Mouse (Mus musculus) MEL (cell line): Measurements from ENCODE around the gene Cc2d1a.

Experiments used
- CTCF ChIP-seq, 3 experiments: IDR thresholded peaks in 2 of 3; conservative IDR thresholded peaks in 1 of 3; 2 replicates each; pipeline ENCODE4 v1.5.1; 2011 to 2012; ENCODE audit warnings: low read length in 3 of 3, low read depth in 2 of 3, mild to moderate bottlenecking in 2 of 3, improper control_type of control experiment in 1 of 3, inconsistent platforms in 1 of 3, mixed read lengths in 1 of 3, moderate library complexity in 1 of 3; ENCODE audit not compliant: control insufficient read depth in 1 of 3, insufficient read depth in 1 of 3, poor library complexity in 1 of 3, severe bottlenecking in 1 of 3
- E2F4 ChIP-seq: IDR thresholded peaks from 2 replicates; pipeline ENCODE4 v1.6.1; 2011; ENCODE audit warnings: low read depth, low read length, improper control_type of control experiment, borderline replicate concordance
- GATA1 ChIP-seq: IDR thresholded peaks from 2 replicates; pipeline ENCODE4 v1.6.1; 2011; ENCODE audit warnings: low read depth, low read length, improper control_type of control experiment
- KAT2A ChIP-seq: conservative IDR thresholded peaks from 2 replicates; pipeline ENCODE4 v1.6.1; 2012; ENCODE audit warnings: low read depth, low read length, improper control_type of control experiment, inconsistent platforms
- MAFK ChIP-seq: IDR thresholded peaks from 2 replicates; pipeline ENCODE4 v1.6.1; 2011; ENCODE audit warnings: low read depth, mild to moderate bottlenecking, low read length, improper control_type of control experiment, borderline replicate concordance
- MAZ ChIP-seq: IDR thresholded peaks from 2 replicates; pipeline ENCODE4 v1.6.1; 2012; ENCODE audit warnings: low read depth, mild to moderate bottlenecking, inconsistent platforms, low read length, improper control_type of control experiment
- MXI1 ChIP-seq: IDR thresholded peaks from 2 replicates; pipeline ENCODE4 v1.6.1; 2011; ENCODE audit warnings: mild to moderate bottlenecking, low read depth, low read length, improper control_type of control experiment
- MYC ChIP-seq: IDR thresholded peaks from 2 replicates; pipeline ENCODE4 v1.6.1; 2011; ENCODE audit warnings: low read depth, mild to moderate bottlenecking, low read length, improper control_type of control experiment, moderate library complexity
- NRF1 ChIP-seq: IDR thresholded peaks from 2 replicates; pipeline ENCODE4 v1.6.1; 2014; ENCODE audit warnings: low read depth, mild to moderate bottlenecking, inconsistent platforms, low read length, improper control_type of control experiment, moderate library complexity; ENCODE audit not compliant: poor library complexity, insufficient read depth, severe bottlenecking
- POLR2AphosphoS2 ChIP-seq: IDR thresholded peaks from 2 replicates; pipeline ENCODE4 v1.6.1; 2011; ENCODE audit warnings: low read length, improper control_type of control experiment
- USF1 ChIP-seq: IDR thresholded peaks from 2 replicates; pipeline ENCODE4 v1.6.1; 2014; ENCODE audit warnings: low read depth, mild to moderate bottlenecking, inconsistent platforms, low read length, improper control_type of control experiment, moderate library complexity

DNA sequence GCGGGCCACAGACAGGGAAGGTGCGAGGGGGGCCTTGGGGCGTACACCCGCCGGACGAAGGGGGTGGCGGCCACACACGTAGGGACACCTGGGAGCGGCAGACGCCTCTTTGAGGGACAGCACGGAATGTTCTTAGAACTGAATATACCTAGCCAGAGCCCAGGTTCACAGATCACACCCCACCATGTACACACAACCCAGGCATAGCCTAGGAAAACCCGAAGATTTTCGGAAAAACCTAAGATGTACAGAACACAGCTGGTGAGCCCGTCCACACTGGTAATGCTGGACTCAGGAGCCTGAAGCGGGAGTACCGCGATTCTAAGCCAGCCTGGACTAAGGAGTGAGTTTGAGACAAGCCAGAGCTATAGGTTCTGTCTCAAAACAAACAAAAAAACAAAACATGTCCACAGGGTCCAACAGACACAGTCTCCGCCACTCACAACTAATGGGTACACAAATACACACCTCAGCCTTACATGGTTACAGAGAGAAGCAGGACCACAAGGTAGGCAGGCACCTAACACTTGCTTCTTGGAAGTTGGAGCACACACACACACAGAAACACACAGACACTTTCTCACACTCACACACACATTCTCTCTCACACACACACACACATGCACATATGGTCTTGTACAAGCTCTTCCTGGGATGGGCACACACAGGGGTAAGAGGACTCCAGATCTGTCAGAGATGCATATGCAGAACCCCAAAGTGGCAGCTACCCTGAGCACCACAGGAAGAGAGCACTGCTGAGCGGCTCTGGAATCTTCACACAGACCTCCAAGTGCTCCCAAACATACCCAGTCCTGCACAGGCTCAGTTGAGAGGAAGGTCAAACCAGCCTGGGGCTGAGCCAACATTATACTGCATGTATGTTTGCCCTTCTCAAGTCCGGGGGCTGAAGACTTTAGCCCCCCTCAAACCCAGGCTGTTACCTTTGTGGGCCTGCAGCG, 36.6 kb upstream of the Cc2d1a start:
- TF ChIP-seq POLR2AphosphoS2 (no peak), USF1 (no peak), MAFK (no peak), E2F4 (no peak), NRF1 (no peak), MAZ (no peak), CTCF (IDR thresholded peaks at IDR 0.05 in 2 of 3, conservative IDR thresholded peaks at IDR 0.05 in 1 of 3; ENCODE audit: control insufficient read depth in 1 of 3, insufficient read depth in 1 of 3, low read depth in 2 of 3, low read length in 3 of 3, poor library complexity in 1 of 3, severe bottlenecking in 1 of 3) (no peak), KAT2A (no peak), GATA1 (no peak), MYC (no peak), MXI1 (no peak)
